In the genomic region with DNA sequence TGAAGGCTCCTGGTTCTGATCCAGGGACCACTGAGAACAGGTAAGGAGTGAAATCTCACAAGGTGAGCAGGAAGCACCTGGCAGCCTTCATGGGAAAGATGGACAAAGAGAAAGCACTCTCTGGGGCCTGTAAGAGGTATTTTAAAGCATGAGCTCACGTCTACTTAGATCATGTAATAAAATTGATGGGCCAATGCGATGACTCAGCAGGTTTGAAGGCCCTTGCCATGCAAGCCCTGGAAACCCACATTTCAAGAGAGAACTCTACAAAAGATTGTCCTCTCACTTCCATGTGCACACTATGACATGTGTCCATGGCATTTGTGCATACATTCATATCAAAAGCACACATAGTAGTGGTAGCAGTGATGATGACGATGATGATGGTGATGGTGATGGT, we compare ENCODE assay signal across 19 mouse cellular contexts. TPM values are rescaled to one million over a fixed set of nuclear protein-coding genes. Genes with fewer than 3 reads are reported as not detected.
A peak's percentile ranks its signal among the peaks of the same experiment; 100 is the strongest.
DNase-seq lines count a peak whose midpoint lies in the region; ATAC-seq and TF ChIP-seq lines count a peak whose summit lies in the region.
"Had no signal": no experiment of that assay in that cellular context is flagged by ENCODE, and none has a peak within 500 bp of the region (broad histone marks: within the 10 kb centered on the region; RNA-seq: fewer than 3 reads in every experiment).

No protein-coding gene starts in this region.

- DNase-seq in 3T3-L1 (ENCODE audit: low read depth, low spot score) (peak; percentile 32), CH12.LX (ENCODE audit: extremely low read depth) (no peak)
- peak; percentile 55 for DNase-seq in adrenal gland, adult 8-10 months
- DNase-seq in adrenal gland, postnatal 36 days, result peak; percentile 54 to 60
- DNase-seq in hindbrain, postnatal 0 days (ENCODE audit: low spot score), result no peak
- DNase-seq: B cell, adult 2 months; cerebellum, adult 11-12 months; cerebellum, postnatal 10 days; gastrocnemius, postnatal 36 days; heart, adult 11 months; heart, postnatal 36 days; kidney, adult 8-10 months had no signal

- dilution Hi-C loops in CH12.LX (cut with MboI; ENCODE audit: extremely low pct_ligation_motif_present, extremely low pct_unique_long_range_greater_than_20kb, low sequenced_read_pairs), result no loop called here

- no peaks in the 10 kb centered on the region for H3K27me3 ChIP-seq in CH12.LX (replicated peaks)
- no peaks in the 10 kb centered on the region for H3K27me3 ChIP-seq in hindbrain, postnatal 0 days (ENCODE audit: insufficient read depth, low read length)
- H3K27me3 ChIP-seq: forebrain, embryonic 13.5 days; heart, embryonic 13.5 days; hindbrain, embryonic 15.5 days had no signal

- no peaks in the 10 kb centered on the region for H3K9me3 ChIP-seq in CH12.LX (replicated peaks; ENCODE audit: low read length)
- no peaks in the 10 kb centered on the region for H3K9me3 ChIP-seq in hindbrain, postnatal 0 days (ENCODE audit: low read length)
- H3K9me3 ChIP-seq: embryonic facial prominence, embryonic 10.5 days; forebrain, embryonic 13.5 days; heart, embryonic 13.5 days; hindbrain, embryonic 15.5 days had no signal

- TF ChIP-seq POLR2A in CH12.LX (IDR thresholded peaks at IDR 0.05; ENCODE audit: low read depth, low read length), result no peak

- no peak for ATAC-seq in hindbrain, postnatal 0 days
- no peak for ATAC-seq in megakaryocyte-erythroid progenitor cell, adult 5-6 weeks (replicated peaks; ENCODE audit: low FRiP score, low TSS enrichment, poor library complexity, severe bottlenecking)
- ATAC-seq: forebrain, embryonic 13.5 days; inflammation-experienced regulatory T-cells, adult 6 months; intestine, postnatal 0 days had no signal

- no peak overlapping the region for H3K4me3 ChIP-seq in CH12.LX (replicated peaks in 1 of 3; ENCODE audit: low read depth in 2 of 3, low read length in 2 of 3, poor library complexity in 1 of 3)
- no peak overlapping the region for H3K4me3 ChIP-seq in hindbrain, postnatal 0 days (ENCODE audit: low read length)
- H3K4me3 ChIP-seq: embryonic facial prominence, embryonic 10.5 days; forebrain, embryonic 13.5 days; heart, embryonic 13.5 days; hindbrain, embryonic 15.5 days had no signal

- H3K4me1 ChIP-seq in CH12.LX (ENCODE audit: control insufficient read depth in 1 of 2, insufficient read depth in 2 of 2), result peaks cover 0 to 11% of the 10 kb centered on the region in 2 experiments; a peak in 2 of 4 replicates
- H3K4me1 ChIP-seq in hindbrain, postnatal 0 days (ENCODE audit: insufficient read depth, low read length), result no peaks in the 10 kb centered on the region
- H3K4me1 ChIP-seq: embryonic facial prominence, embryonic 10.5 days; forebrain, embryonic 13.5 days; heart, embryonic 13.5 days; hindbrain, embryonic 15.5 days had no signal

- H3K36me3 ChIP-seq in CH12.LX (replicated peaks in 1 of 2; ENCODE audit: control insufficient read depth in 1 of 2, insufficient read depth in 1 of 2, low read length in 1 of 2), result no peaks in the 10 kb centered on the region
- H3K36me3 ChIP-seq in hindbrain, postnatal 0 days (ENCODE audit: insufficient read depth, low read length), result no peaks in the 10 kb centered on the region
- H3K36me3 ChIP-seq: embryonic facial prominence, embryonic 10.5 days; heart, embryonic 13.5 days; hindbrain, embryonic 15.5 days had no signal

- in situ Hi-C loops in CH12.LX (cut with MboI; ENCODE audit: low pct_ligation_motif_present, low pct_unique_long_range_greater_than_20kb, low sequenced_read_pairs), result no loop called here

- no peak for TF ChIP-seq RAD21 in CH12.LX (IDR thresholded peaks at IDR 0.05; ENCODE audit: low read depth, low read length)

- TF ChIP-seq CTCF in CH12.LX (conservative IDR thresholded peaks at IDR 0.05 in 1 of 2, IDR thresholded peaks at IDR 0.05 in 1 of 2; ENCODE audit: low read depth in 2 of 2, low read length in 2 of 2), result no peak
- TF ChIP-seq CTCF in hindbrain, postnatal 0 days (IDR thresholded peaks at IDR 0.05; ENCODE audit: low read depth), result no peak

- WGBS in hindbrain, postnatal 0 days, result 89% methylated on average over 3 of the region's 3 CpGs

- H3K4me2 ChIP-seq in CH12.LX (ENCODE audit: insufficient read depth, low read depth, poor library complexity, severe bottlenecking), result no peak overlapping the region
- no peak overlapping the region for H3K4me2 ChIP-seq in hindbrain, postnatal 0 days (ENCODE audit: low read depth, low read length)
- H3K4me2 ChIP-seq: forebrain, embryonic 13.5 days; heart, embryonic 13.5 days; hindbrain, embryonic 15.5 days had no signal

- H3K9ac ChIP-seq in CH12.LX (ENCODE audit: insufficient read depth, low read depth), result no peak overlapping the region
- no peak overlapping the region for H3K9ac ChIP-seq in hindbrain, postnatal 0 days (replicated peaks; ENCODE audit: low read length)
- H3K9ac ChIP-seq: forebrain, embryonic 13.5 days; heart, embryonic 13.5 days; hindbrain, embryonic 15.5 days had no signal

- no peaks in the 10 kb centered on the region for H3K79me2 ChIP-seq in CH12.LX (replicated peaks; ENCODE audit: control insufficient read depth, extremely low read depth, insufficient read depth, poor library complexity, severe bottlenecking)

- TF ChIP-seq EP300 in CH12.LX (IDR thresholded peaks at IDR 0.05; ENCODE audit: low read length), result no peak

- no peak overlapping the region for H3K27ac ChIP-seq in CH12.LX (ENCODE audit: insufficient read depth, low read depth)
- no peak overlapping the region for H3K27ac ChIP-seq in hindbrain, postnatal 0 days
- H3K27ac ChIP-seq: embryonic facial prominence, embryonic 10.5 days; forebrain, embryonic 13.5 days; heart, embryonic 13.5 days; hindbrain, embryonic 15.5 days had no signal

TF ChIP-seq in CH12.LX, 34 proteins besides CTCF, POLR2A, EP300 and RAD21:
- TF ChIP-seq SMC3 (IDR thresholded peaks at IDR 0.05; ENCODE audit: low read depth, low read length), result no peak
- peak; percentile 80; the same call in 1 of the 2 replicates for TF ChIP-seq MAFK (IDR thresholded peaks at IDR 0.05; ENCODE audit: insufficient replicate concordance, low read length)
- TF ChIP-seq ZC3H11A (IDR thresholded peaks at IDR 0.05; ENCODE audit: low read depth, low read length), result no peak
- no peak for TF ChIP-seq PAX5 (IDR thresholded peaks at IDR 0.05; ENCODE audit: low read length)
- TF ChIP-seq ELF1 (IDR thresholded peaks at IDR 0.05; ENCODE audit: low read depth, low read length), result no peak

RNA-seq across cellular contexts. Expression of gene Nup210l, which starts 36.0 kb away (rescaled TPM):
- total RNA-seq in CH12.LX (2012; rRNA removed) (0.42 and 0.67 TPM in 2 replicates), CH12.LX (2014; rRNA removed) (0.43 and 0.63 TPM in 2 replicates)
- polyA plus RNA-seq in CH12.LX (2012; ENCODE audit: insufficient read length, low read depth), result 0.47 and 0.61 TPM in 2 replicates
- total RNA-seq in adrenal gland, adult 8-10 months (2022), result 1 to 10 TPM in 1 of 4 experiments, under 1 TPM in 3; 0.35 to 1.1 (median 0.54) TPM
- under 1 TPM; 0.66 TPM for total RNA-seq in adrenal gland, postnatal 36 days (2021)
- total RNA-seq in hindbrain, postnatal 0 days (2014; rRNA removed), result 0.52 and 0.65 TPM in 2 replicates
- polyA plus RNA-seq in hindbrain, postnatal 0 days (2015; fragmentation: Nextera tagmentation; extraction: Ambion mirVana), result 0.11 TPM in 2 replicates
- total RNA-seq in megakaryocyte-erythroid progenitor cell, adult 5-6 weeks (2014; fragmentation: Nextera tagmentation), result 0.05 TPM in 1 of 2 replicates, not detected in the other
- not detected in 2 replicates for total RNA-seq in megakaryocyte-erythroid progenitor cell, adult 5-6 weeks (2017)
- polyA plus RNA-seq: intestine, postnatal 0 days had no signal

Comparison
In these comparisons a context has a peak if more than half of its experiments do, and no peak if none do; other contexts are left out.
1. DNase-seq: peak in 3T3-L1 (single experiment), adrenal gland, adult 8-10 months (single experiment) and adrenal gland, postnatal 36 days (2 of 2); none in CH12.LX (single experiment) and hindbrain, postnatal 0 days (single experiment).